Mouse (Mus musculus) embryonic stem cell, embryonic (primary cell): ENCODE data around the gene Hexim2.

Experiments
- CTCF ChIA-PET, 4 experiments: fragments of 300-600 bp in 2 of 4; fragments of 350-600 bp in 2 of 4; sonication (Branson Sonifier 250); formaldehyde crosslinking; loops; one replicate each; lab custom pipeline; 2022; ENCODE audit warnings: inconsistent platforms in 2 of 4; lab: Charles Lee
- POLR2A ChIA-PET, 4 experiments: fragments of 300-600 bp in 2 of 4; fragments of 350-600 bp in 2 of 4; sonication (Branson Sonifier 250); formaldehyde crosslinking; loops; one replicate each; lab custom pipeline; 2022; ENCODE audit warnings: antibody characterized with exemption in 4 of 4, inconsistent platforms in 1 of 4; lab: Charles Lee

Hexim2 gene

DNA sequence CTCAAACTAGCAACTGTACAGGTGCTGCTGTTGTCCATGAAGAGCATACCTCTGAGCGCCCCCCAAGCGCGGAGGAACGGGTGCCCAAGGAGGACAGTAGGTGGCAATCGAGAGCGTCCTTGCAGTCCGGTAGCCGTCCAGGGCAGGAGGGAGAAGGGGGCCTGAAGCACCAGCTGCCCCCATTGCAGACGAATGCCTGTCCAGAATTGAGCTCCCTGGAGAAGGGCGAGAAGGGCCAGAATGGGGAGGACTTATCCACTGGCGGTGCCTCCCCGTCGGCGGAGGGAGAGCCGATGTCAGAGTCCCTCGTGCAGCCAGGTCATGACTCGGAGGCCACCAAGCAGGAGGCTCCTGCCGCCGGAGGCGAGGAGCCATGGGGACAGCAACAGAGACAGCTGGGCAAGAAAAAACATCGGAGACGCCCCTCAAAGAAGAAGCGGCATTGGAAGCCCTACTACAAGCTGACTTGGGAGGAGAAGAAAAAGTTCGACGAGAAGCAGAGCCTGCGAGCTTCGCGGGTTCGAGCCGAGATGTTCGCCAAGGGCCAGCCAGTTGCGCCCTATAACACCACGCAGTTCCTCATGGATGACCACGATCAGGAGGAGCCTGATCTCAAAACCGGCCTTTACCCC lies 15.2 kb upstream of the Hexim2 start:
- CTCF ChIA-PET = interaction anchor here in 3 of 4 experiments (0.6 to 4.5 kb wide), 12 partner anchors 13 to 1173 kb away, joined by 3 to 68 read pairs (median 6); partner anchors contain the start of genes Acbd4 (in 1 of the 3), Hexim2 (in 1 of the 3), Plcd3 (in 1 of the 3) and Tmub2 (in 1 of the 3)
- POLR2A ChIA-PET = interaction anchor here (0.5 to 21.5 kb wide), 55 partner anchors 13 to 1938 kb away, joined by 3 to 2603 read pairs (median 7); partner anchors contain the start of genes Hexim2 (in 4 of the 4), Acbd4 (in 3 of the 4), Plcd3 (in 3 of the 4) and Map3k14 (in 2 of the 4)

DNA sequence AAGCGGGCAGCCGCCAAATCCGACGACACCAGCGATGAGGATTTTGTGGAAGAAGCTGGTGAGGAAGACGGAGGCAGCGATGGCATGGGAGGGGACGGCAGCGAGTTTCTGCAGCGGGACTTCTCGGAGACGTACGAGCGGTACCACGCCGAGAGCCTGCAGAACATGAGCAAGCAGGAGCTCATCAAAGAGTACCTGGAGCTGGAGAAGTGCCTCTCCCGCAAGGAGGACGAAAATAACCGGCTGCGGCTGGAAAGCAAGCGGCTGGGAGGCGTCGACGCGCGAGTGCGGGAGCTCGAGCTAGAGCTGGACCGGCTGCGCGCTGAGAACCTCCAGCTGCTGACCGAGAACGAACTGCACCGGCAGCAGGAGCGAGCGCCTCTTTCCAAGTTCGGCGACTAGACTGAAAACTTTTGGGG lies 14.6 kb upstream of the Hexim2 start:
- CTCF ChIA-PET = interaction anchor here in 3 of 4 experiments (0.6 to 4.5 kb wide), 12 partner anchors 13 to 377 kb away, joined by 3 to 68 read pairs (median 6); partner anchors contain the start of genes Acbd4 (in 1 of the 3), Hexim2 (in 1 of the 3) and Plcd3 (in 1 of the 3)

DNA sequence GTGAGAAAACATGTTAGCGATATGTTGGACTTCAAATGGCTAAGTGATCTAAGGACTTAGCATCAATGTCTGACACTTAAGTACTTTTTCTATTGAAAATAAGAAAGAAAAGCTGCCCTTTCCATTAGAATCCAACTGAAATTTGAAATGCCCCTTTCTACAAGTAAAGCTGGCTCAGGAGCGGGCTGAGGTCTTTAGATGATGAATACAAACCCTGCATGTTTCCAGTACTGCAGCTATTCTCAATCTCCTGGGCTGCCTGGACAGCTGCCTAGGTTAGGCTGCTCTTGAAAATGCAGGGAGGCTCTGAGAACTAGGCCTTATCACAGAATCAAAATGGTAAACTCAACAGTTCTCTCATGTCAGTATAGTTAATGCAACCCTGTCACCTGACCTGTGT lies 13.4 kb upstream of the Hexim2 start:
- CTCF ChIA-PET = interaction anchor here in 1 of 4 experiments (1.2 kb wide), 1 partner anchor 21 kb away, joined by 3 read pairs; no protein-coding TSS in a partner anchor
- POLR2A ChIA-PET = interaction anchor here (1.4 to 21.5 kb wide), 9 partner anchors 11 to 194 kb away, joined by 3 to 2603 read pairs (median 391); partner anchors contain the start of genes Hexim2 (in 4 of the 4), Acbd4 (in 2 of the 4), Plcd3 (in 2 of the 4) and Kif18b (in 1 of the 4)

More for the DNA sequence above, 14.6 kb upstream of the Hexim2 start:
- POLR2A ChIA-PET = interaction anchor here (0.5 to 21.5 kb wide), 43 partner anchors 9 to 514 kb away, joined by 3 to 2603 read pairs (median 7); partner anchors contain the start of genes Hexim2 (in 4 of the 4), Acbd4 (in 3 of the 4), Plcd3 (in 3 of the 4) and Map3k14 (in 2 of the 4)

DNA sequence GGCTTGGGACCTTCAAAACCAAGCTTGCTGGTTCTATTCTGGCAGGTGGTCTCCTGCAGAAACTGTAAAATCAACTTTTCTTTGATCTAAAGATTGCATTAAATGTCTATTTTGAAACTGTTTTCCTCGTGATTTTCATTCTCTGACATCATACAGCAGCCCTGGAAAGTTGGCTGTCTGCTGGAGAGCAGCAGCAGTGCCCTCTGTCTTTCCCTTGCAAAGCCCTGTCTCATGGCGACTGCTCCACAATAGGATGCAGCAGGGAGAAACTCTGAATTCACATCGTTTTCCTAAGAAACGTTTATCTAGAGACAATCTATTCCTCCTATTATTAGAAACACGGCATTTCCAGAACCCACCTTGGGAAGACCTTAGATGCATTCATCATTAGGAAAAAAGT lies 12.6 kb upstream of the Hexim2 start:
- ChIA-PET POLR2A (interaction anchor here in 3 of 4 experiments (9.0 to 21.5 kb wide), 4 partner anchors 11 to 19 kb away, joined by 391 to 2603 read pairs (median 1166); partner anchors contain the start of genes Hexim2 (in 3 of the 3), Acbd4 (in 1 of the 3) and Plcd3 (in 1 of the 3)), CTCF (no interaction called here)

DNA sequence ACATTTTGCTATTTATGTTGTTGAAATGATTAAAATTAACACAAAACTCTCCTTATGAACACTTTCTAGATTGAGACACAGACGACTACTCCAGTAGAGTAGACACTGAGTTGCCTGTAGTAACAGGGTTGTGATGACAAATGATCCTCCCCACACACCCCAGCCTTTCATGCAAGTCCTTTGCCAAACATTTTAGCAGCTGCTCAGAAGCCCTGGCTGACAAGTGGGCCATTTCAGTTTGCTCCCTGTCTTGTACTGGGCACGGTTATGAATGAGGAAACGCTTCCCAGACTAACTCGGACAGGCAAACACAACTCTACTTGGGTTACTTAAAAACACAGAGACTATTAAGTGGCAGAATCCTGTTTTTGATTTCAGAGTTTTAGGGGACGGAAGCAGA lies 11.9 kb upstream of the Hexim2 start:
- CTCF ChIA-PET = interaction anchor here in 1 of 4 experiments (0.6 kb wide), 1 partner anchor 52 kb away, joined by 4 read pairs; no protein-coding TSS in a partner anchor

DNA sequence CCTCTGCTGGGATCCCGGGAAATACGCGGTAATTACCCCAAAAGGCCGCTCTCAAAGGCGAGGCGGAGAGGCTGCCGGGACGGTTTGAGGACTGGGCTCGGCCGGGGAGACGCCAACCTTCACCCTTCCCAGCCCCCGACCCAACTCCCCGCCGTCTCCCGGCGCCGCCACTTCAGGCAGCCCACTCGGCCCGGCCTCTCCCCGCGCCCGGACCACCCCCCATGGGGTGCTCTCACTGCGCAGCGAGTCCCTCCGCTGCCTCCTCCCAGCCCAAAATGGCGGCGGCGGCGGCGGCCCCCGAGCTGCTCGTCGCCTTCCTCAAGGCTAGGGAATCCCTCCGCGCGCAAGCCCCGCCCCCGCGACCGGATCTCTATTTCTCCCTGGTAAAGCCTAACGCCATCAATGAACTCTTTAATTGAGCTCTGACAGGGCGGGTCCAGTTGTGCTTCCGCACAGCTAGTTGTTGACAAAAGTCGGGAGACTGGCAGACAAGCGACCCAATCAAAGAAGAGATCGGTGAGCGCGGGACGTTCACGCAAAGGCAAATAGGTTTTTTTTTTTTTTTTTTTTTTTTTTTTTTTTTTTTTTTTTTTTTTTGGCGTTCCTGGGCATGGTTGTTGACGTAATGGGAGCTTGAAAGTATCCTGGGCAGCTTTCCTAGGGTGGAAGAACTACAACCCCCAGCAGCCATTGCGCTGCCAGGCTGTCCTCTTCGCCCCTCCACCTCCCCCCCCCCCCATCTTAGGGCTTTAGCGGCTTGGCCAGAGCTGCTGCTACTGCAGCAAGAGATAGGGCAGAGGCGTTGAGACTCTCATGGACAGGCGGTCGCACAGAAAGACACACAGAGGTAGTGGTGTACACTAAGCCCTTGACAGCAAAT lies 587 bp downstream of the Hexim2 start:
- POLR2A ChIA-PET = interaction anchor here (0.6 to 33.6 kb wide), 182 partner anchors 9 to 1896 kb away, joined by 3 to 2603 read pairs (median 4); partner anchors contain the start of genes Hexim1 (in 4 of the 4), Acbd4 (in 3 of the 4), Plcd3 (in 3 of the 4) and Plekhm1 (in 3 of the 4)
- CTCF ChIA-PET = interaction anchor here (0.5 to 3.4 kb wide), 45 partner anchors 10 to 1162 kb away, joined by 3 to 48 read pairs (median 5); partner anchors contain the start of genes Hexim1 (in 4 of the 4), Acbd4 (in 1 of the 4), Higd1b (in 1 of the 4) and Plcd3 (in 1 of the 4)

More for the DNA sequence above, 11.9 kb upstream of the Hexim2 start:
- POLR2A ChIA-PET = interaction anchor here in 3 of 4 experiments (0.6 to 4.9 kb wide), 6 partner anchors 9 to 90 kb away, joined by 3 to 57 read pairs (median 5); partner anchors contain the start of gene Hexim2 (in 2 of the 3)

DNA sequence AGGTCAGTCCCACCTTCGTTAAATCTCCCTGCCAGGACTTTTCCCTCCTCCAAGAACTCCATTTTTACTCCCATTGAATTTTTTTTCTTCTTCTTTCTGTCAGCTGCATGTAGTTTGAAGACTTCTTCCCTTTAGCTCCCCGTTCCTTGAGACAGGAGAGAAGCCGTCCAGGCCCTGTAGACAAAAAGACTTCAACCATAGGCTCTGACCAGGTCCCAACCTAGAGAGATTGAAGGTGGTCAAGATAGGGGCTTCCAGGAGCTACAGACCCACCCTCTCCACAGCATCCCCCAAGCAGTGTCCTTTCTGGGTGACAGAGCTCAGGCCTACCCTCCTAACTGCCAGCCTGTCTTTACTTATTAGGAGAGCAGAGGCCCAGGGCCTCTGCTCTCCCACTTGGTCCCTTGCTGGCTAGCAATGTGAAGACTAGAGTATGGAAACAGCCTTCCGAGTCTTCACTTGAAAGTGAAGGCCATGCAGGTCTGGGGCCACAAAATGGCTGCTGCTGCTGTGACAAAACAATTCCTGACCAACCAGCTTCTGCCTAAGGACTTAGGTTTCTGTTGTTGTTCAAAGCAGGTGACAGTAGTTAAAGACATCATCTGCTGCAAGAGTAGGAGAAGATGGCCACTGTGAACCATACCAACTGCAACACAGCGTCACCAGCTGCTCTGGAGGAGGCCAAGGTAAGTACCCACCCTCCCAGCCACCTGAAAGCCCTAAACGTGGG lies 1.4 kb downstream of the Hexim2 start:
- ChIA-PET CTCF (interaction anchor here (0.5 to 3.4 kb wide), 35 partner anchors 16 to 1163 kb away, joined by 3 to 48 read pairs (median 6); partner anchors contain the start of genes Hexim1 (in 3 of the 4), Acbd4 (in 1 of the 4) and Plcd3 (in 1 of the 4)), POLR2A (interaction anchor here (0.6 to 33.6 kb wide), 163 partner anchors 8 to 1896 kb away, joined by 3 to 2603 read pairs (median 4); partner anchors contain the start of genes Hexim1 (in 4 of the 4), Acbd4 (in 3 of the 4), Plcd3 (in 3 of the 4) and Plekhm1 (in 3 of the 4))

DNA sequence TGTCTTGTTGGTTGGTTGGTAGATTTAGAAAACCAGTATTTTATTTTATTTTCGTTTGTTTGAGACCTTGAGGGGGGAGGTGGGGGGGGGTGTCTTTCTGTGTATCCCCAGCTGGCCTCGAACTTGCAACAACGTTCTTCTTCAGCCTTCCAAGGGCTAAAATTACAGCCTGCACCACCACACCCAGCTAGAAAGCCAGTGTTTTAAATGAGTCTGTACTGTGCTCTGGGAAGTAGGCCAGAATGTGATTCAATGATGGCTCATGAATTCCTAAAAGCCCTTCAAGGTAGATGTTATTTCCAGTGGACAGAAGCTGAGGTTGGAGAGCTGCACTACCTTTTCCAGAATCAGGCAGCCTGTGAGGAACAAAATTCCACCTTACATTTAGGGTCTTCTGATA lies 2.0 kb downstream of the Hexim2 start:
- ChIA-PET POLR2A (interaction anchor here (0.6 to 33.6 kb wide), 28 partner anchors 9 to 1024 kb away, joined by 3 to 2603 read pairs (median 28); partner anchors contain the start of genes Hexim1 (in 4 of the 4), Acbd4 (in 3 of the 4), Plcd3 (in 3 of the 4) and Adam11 (in 1 of the 4)), CTCF (interaction anchor here in 3 of 4 experiments (1.6 to 3.4 kb wide), 6 partner anchors 19 to 32 kb away, joined by 9 to 48 read pairs (median 18); partner anchors contain the start of genes Acbd4 (in 1 of the 3), Hexim1 (in 1 of the 3) and Plcd3 (in 1 of the 3))

DNA sequence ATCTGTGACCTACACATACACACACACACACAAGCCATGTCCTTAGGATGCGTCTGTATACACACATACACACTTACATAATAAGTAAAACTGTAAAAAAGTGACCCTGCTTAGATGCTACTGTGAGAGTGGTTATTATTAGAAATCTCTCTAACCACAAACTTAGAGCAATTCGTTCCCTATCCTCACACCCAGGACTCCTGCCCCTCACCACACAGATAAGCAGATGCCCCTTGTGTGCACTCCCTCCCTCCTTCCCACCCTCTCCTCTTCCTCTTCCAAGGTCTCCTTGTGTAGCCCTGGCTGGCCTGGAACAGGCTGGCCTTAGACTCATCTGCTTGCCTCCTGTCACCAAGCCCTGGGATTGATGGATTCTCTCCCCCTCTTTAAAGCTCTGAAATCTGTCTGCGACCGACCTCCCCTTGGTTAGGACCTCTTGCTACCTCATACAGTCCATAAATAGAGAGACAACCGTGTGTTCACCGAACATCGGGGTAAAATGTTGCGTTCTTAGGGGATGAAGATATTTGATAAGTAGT lies 3.9 kb downstream of the Hexim2 start:
- ChIA-PET POLR2A (interaction anchor here in 3 of 4 experiments (0.6 to 33.6 kb wide), 8 partner anchors 7 to 138 kb away, joined by 3 to 2603 read pairs (median 92); partner anchors contain the start of genes Hexim1 (in 3 of the 3), Acbd4 (in 1 of the 3) and Plcd3 (in 1 of the 3)), CTCF (interaction anchor here in 2 of 4 experiments (0.8 to 1.1 kb wide), 2 partner anchors 24 to 33 kb away, joined by 3 to 4 read pairs; no protein-coding TSS in a partner anchor)

DNA sequence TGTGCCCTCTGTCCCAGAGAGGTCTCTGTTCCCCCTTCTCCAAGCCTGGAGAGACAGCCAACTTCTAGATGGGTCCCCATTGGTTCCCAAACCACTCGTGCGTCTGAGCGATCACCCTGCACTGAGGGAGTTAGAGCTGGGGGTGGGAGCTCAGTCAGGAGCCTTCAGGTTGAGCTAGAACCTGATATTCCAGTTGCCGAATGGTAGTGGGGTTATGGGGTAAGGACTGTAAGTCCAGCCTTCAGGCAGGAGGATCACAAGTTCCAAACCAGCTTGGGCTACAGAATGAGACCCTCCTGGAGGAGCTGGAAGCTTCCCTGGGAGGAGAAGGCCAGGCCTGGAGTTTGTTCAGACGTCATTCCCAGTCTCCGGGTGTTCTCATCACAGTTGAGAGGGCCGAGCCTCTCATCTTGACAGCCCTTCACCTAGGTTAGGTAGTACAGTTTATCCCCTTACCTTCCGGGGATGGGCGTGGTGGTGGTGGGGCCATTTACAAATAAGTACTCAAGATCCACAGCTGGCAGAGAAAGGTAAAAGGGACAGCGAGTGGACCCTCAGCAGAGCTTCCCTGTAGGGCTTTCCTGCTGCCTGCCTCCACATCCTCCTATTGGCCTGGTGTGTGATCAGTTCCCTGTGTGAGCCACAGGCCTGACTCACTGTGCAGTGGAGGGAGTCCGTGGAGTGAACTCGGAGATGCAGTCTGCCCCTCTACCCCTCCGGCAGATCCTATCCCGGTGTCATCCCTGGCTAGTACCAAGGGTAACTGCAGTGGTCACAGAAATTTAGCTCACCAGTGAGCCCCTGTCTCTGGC lies 7.9 kb downstream of the Hexim2 start:
- POLR2A ChIA-PET = interaction anchor here (0.7 to 33.6 kb wide), 24 partner anchors 7 to 193 kb away, joined by 3 to 2603 read pairs (median 8); partner anchors contain the start of genes Hexim1 (in 3 of the 4), Acbd4 (in 2 of the 4), Hexim2 (in 2 of the 4) and Plcd3 (in 2 of the 4)

DNA sequence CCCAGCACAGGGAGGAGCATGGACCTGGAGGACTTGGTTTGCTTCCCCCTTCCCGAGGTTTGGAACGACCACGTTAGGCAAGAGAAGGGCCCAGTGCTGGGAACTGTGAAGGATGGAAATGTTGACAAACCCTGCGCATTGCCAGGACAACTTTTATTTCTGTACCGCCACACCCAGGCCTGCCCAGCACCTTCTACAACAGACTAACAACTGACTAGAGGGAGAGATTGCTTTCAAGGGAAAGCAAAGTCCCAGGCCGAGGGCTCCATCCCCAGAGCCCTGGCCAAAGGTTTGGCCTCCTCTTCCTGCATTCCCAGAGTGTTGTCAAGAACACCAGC lies 8.5 kb downstream of the Hexim2 start:
- ChIA-PET CTCF (interaction anchor here (0.6 to 5.2 kb wide), 10 partner anchors 18 to 568 kb away, joined by 3 to 30 read pairs (median 4); partner anchors contain the start of genes Acbd4 (in 1 of the 4) and Plcd3 (in 1 of the 4)), POLR2A (interaction anchor here in 3 of 4 experiments (0.6 to 33.6 kb wide), 20 partner anchors 8 to 240 kb away, joined by 3 to 2603 read pairs (median 8); partner anchors contain the start of genes Hexim1 (in 3 of the 3), Acbd4 (in 2 of the 3), Hexim2 (in 2 of the 3) and Plcd3 (in 2 of the 3))

More for the DNA sequence above, 7.9 kb downstream of the Hexim2 start:
- CTCF ChIA-PET = interaction anchor here (0.6 to 5.2 kb wide), 11 partner anchors 18 to 468 kb away, joined by 3 to 30 read pairs (median 3); partner anchors contain the start of gene Hexim1 (in 1 of the 4)

DNA sequence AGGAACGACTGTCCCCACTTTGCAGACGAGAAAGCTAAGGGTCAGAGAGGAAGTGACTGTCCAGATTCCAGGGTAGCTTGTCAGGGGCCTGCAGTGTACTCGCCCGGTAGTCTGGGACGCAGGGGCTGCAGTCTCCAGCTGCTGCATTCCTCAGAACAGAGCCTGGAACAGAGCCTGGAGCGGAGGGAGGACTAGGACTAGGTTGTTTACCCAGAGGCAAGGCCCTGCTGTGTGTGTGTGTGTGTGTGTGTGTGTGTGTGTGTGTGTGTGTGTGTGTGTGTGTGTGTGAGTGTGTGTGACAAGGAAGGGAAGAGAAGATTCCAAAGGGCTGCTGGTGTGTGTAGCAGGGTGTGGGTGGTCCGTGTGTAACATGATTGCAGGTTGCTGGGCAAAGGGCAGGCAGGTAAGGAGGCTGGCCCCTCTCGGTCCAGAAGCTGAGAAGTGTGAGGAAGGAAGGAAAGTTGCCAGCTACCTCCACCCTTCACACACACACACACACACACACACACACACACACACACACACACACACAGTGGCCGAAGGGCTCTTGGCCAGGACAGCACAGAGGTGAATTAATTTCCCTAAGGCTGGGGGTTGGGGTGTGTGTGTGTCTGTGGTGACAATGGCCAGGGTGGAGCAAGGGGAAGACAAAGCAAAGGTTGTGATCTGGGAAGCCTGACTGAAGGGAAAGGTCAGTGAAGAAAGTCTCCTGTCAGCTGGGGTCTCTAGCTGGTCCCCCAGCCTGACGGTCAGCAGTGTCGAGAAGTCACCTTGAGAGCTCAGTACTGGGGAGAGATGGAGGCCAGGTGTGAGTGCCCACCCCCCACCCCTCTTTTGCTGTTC lies 9.1 kb downstream of the Hexim2 start:
- POLR2A ChIA-PET = interaction anchor here (0.5 to 33.6 kb wide), 27 partner anchors 8 to 240 kb away, joined by 3 to 2603 read pairs (median 6); partner anchors contain the start of genes Hexim1 (in 3 of the 4), Hexim2 (in 3 of the 4), Acbd4 (in 2 of the 4) and Plcd3 (in 2 of the 4)
- CTCF ChIA-PET = interaction anchor here (0.5 to 5.2 kb wide), 17 partner anchors 17 to 569 kb away, joined by 3 to 30 read pairs (median 5); partner anchors contain the start of genes Acbd4 (in 1 of the 4) and Plcd3 (in 1 of the 4)

DNA sequence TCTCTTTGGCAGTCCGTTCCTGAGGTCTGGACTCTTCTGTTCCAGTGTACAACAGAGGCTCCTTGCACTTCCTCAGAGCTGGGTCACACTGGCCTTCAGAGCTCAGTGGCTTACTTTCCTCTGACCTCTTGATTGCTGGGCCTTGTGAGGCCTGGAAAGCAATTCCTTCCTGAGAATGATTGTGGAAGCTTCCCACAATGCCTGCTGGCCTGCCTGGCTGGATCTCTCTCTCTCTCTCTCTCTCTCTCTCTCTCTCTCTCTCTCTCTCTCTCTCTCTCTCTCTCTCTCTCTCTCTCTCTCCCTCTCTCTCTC lies 9.7 kb downstream of the Hexim2 start:
- CTCF ChIA-PET = interaction anchor here (0.6 to 5.2 kb wide), 12 partner anchors 17 to 357 kb away, joined by 3 to 30 read pairs (median 4); partner anchors contain the start of genes Acbd4 (in 1 of the 4) and Plcd3 (in 1 of the 4)

More for the DNA sequence above, 9.7 kb downstream of the Hexim2 start:
- POLR2A ChIA-PET = interaction anchor here (0.6 to 33.6 kb wide), 19 partner anchors 8 to 241 kb away, joined by 3 to 2603 read pairs (median 9); partner anchors contain the start of genes Hexim1 (in 3 of the 4), Hexim2 (in 3 of the 4), Acbd4 (in 2 of the 4) and Plcd3 (in 2 of the 4)
